Mouse (Mus musculus) heart, postnatal 0 days (tissue): Measurements from ENCODE around the gene Ankrd28. TPM values are rescaled to one million over a fixed set of nuclear protein-coding genes. Genes with fewer than 3 reads are reported as not detected.

Experiments
- ATAC-seq: fragments of 200-750 bp; cut with Nextera tagmentation; 2 replicates; pipeline ENCODE4 v1.8.0; 2017; ENCODE audit warnings: low read depth, moderate number of reproducible peaks, moderate library complexity; ENCODE audit not compliant: insufficient read depth
- DNase-seq: peaks from one replicate; pipeline ENCODE4 v3.0.0-alpha.2; 2016; ENCODE audit warnings: low spot score
- H3K27ac ChIP-seq: fragments of 300-500 bp; sonication (generic); 2 replicates; pipeline ENCODE4 v1.5.1; 2014; ENCODE audit warnings: low read depth, mild to moderate bottlenecking
- H3K27me3 ChIP-seq: fragments of 300-500 bp; sonication (generic); 2 replicates; pipeline ENCODE4 v1.6.1; 2014; ENCODE audit warnings: low read length, mixed read lengths; ENCODE audit not compliant: control insufficient read depth, insufficient read depth
- H3K36me3 ChIP-seq: fragments of 300-500 bp; sonication (generic); replicated peaks from 2 replicates; pipeline ENCODE4 v1.6.1; 2014; ENCODE audit warnings: low read length, mixed read lengths; ENCODE audit not compliant: control insufficient read depth, insufficient read depth
- H3K4me1 ChIP-seq: fragments of 300-500 bp; sonication (generic); 2 replicates; pipeline ENCODE4 v1.6.1; 2014; ENCODE audit warnings: antibody characterized with exemption; ENCODE audit not compliant: control insufficient read depth, insufficient read depth
- H3K4me2 ChIP-seq: fragments of 300-500 bp; sonication (generic); 2 replicates; pipeline ENCODE4 v1.6.1; 2014; ENCODE audit warnings: low read depth, mild to moderate bottlenecking, low read length, moderate library complexity
- H3K4me3 ChIP-seq: fragments of 300-500 bp; sonication (generic); 2 replicates; pipeline ENCODE4 v1.5.1; 2014; ENCODE audit warnings: low read depth, low read length
- H3K9ac ChIP-seq: fragments of 300-500 bp; sonication (generic); replicated peaks from 2 replicates; pipeline ENCODE4 v1.6.1; 2014; ENCODE audit warnings: low read depth, low read length, mixed read lengths
- H3K9me3 ChIP-seq: fragments of 300-500 bp; sonication (generic); replicated peaks from 2 replicates; pipeline ENCODE4 v1.6.1; 2016; ENCODE audit warnings: low read length; ENCODE audit not compliant: control insufficient read depth
- CTCF ChIP-seq: IDR thresholded peaks from 2 replicates; pipeline ENCODE4 v1.5.1; 2016; ENCODE audit warnings: antibody characterized with exemption, control low read depth, low read depth
- EP300 ChIP-seq: IDR thresholded peaks from 2 replicates; pipeline ENCODE4 v1.6.1; 2016; ENCODE audit warnings: antibody characterized with exemption, low read depth
- WGBS: fragments of 180-500 bp; shearing (Covaris S2); extraction: QIAGEN DNeasy Blood & Tissue Kit; methylation state at CpG from one replicate; pipeline ENCODE4 v1.1.7; 2014; 5-methylcytosine and 5-hydroxymethylcytosine counted together
- polyA plus RNA-seq: library from polyadenylated mRNA; unstranded; fragments of >200 nt; fragmentation: Nextera tagmentation; extraction: Ambion mirVana; gene quantifications from 2 replicates; pipeline ENCODE4 v1.2.1, GENCODE M21; 2015
- total RNA-seq: library from RNA; depleted of rRNA; stranded (reverse); fragments of >200 nt; gene quantifications from 2 replicates; pipeline ENCODE4 v1.2.3, GENCODE M21; 2014; ENCODE audit warnings: low replicate concordance

Gene Ankrd28
- total and polyA plus RNA-seq, 2 experiments from 2014 or later = 4.5 to 17.7 TPM

- H3K9me3 ChIP-seq = no peaks in the 10 kb centered on the region
- H3K9ac ChIP-seq = no peak overlapping the region
- WGBS = 38% methylated on average over 1 of the region's 1 CpGs
- peaks cover 12% of the 10 kb centered on the region; the same call in 1 of the 2 replicates for H3K4me1 ChIP-seq
- peak; percentile 66 for DNase-seq
- no peak overlapping the region for H3K4me3 ChIP-seq
- H3K27ac ChIP-seq = no peak overlapping the region
- TF ChIP-seq EP300 (no peak), CTCF (peak; percentile 60)
- ATAC-seq = no peak
- no peaks in the 10 kb centered on the region for H3K27me3 ChIP-seq
- no peaks in the 10 kb centered on the region for H3K36me3 ChIP-seq
- H3K4me2 ChIP-seq = no peak overlapping the region
These were observed 39.7 kb downstream of the Ankrd28 start for GRCm38 (mm10) chr14:31790797-31791196.

DNA sequence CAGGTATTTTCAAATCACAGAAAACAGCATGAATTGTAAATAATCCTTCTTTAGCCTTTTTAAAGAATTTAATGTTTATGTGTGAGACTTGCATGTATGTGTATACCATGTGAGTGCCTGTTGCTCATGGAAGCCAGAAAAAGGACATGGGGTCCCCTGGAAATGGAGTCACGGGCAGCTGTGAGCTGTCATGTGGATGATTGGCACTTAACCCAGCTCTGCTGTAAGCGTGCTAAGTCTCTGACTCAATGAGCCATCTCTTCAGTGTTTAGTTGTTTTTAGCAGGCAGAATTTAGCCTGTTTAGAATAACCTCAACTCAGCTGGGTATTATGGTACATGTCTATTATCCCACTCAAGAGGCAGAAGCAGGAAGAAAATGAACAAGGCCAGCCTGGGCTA, 43.5 kb downstream of the Ankrd28 start:
- H3K4me3 ChIP-seq = no peak overlapping the region
- H3K4me1 ChIP-seq = peaks cover 9% of the 10 kb centered on the region; the same call in 1 of the 2 replicates
- WGBS = 44% methylated on average over 2 of the region's 2 CpGs
- no peaks in the 10 kb centered on the region for H3K36me3 ChIP-seq
- H3K9ac ChIP-seq = no peak overlapping the region
- no peaks in the 10 kb centered on the region for H3K9me3 ChIP-seq
- no peak overlapping the region for H3K4me2 ChIP-seq
- no peaks in the 10 kb centered on the region for H3K27me3 ChIP-seq
- TF ChIP-seq EP300 (no peak), CTCF (no peak)
- no peak for DNase-seq
- ATAC-seq = no peak
- H3K27ac ChIP-seq = peak overlapping the region; percentile 22; the same call in 1 of the 2 replicates

DNA sequence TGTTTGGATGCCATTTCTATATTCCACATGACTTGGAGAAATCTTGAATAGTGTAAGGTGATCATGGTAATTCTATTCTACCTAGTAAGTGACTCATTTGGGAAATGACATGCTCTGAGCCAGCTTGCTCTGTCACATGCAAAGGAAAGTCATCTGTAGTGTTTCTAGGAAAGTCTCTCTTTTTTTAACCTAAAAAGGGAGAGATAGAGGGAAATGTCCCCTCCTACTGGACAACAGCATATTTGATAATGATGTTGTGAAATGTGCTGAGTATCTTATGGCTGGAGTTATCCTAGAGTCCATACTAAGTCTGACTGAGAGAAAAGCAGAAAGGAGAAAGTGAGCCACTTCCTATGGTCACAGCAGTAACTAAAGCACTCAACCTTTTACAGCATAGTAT, 44.8 kb downstream of the Ankrd28 start:
- TF ChIP-seq CTCF (peak; percentile 36), EP300 (no peak)
- H3K4me3 ChIP-seq = no peak overlapping the region
- no peak for ATAC-seq
- peaks cover 9% of the 10 kb centered on the region; the same call in 1 of the 2 replicates for H3K4me1 ChIP-seq
- H3K9ac ChIP-seq = no peak overlapping the region
- H3K4me2 ChIP-seq = no peak overlapping the region
- no peaks in the 10 kb centered on the region for H3K27me3 ChIP-seq
- H3K36me3 ChIP-seq = no peaks in the 10 kb centered on the region
- no peaks in the 10 kb centered on the region for H3K9me3 ChIP-seq
- H3K27ac ChIP-seq = peak overlapping the region; percentile 31; the same call in 1 of the 2 replicates
- DNase-seq = no peak

- no peak overlapping the region for H3K27ac ChIP-seq
- H3K4me2 ChIP-seq = no peak overlapping the region
- H3K9ac ChIP-seq = no peak overlapping the region
- no peaks in the 10 kb centered on the region for H3K27me3 ChIP-seq
- peaks cover 9% of the 10 kb centered on the region; the same call in 1 of the 2 replicates for H3K4me1 ChIP-seq
- H3K9me3 ChIP-seq = no peaks in the 10 kb centered on the region
- H3K36me3 ChIP-seq = no peaks in the 10 kb centered on the region
- DNase-seq (no peak), ATAC-seq (no peak)
- H3K4me3 ChIP-seq = no peak overlapping the region
- WGBS = 56% methylated on average over 5 of the region's 5 CpGs
- TF ChIP-seq CTCF = no peak
- no peak for TF ChIP-seq EP300
These were observed 45.5 kb downstream of the Ankrd28 start for GRCm38 (mm10) chr14:31784975-31785374.

GRCm38 (mm10) chr14:31781309-31782049, 49.0 kb downstream of the Ankrd28 start:
- DNase-seq = peak; percentile 68
- Histone ChIP-seq H3K9ac (peak overlapping the region; percentile 62), H3K4me2 (peak overlapping the region; percentile 57), H3K27me3 (no peaks in the 10 kb centered on the region), H3K4me1 (0 out of 2 replicates have a peak, but pooled peaks cover 5% of the 10 kb centered on the region), H3K4me3 (peak overlapping the region; percentile 36), H3K27ac (peak overlapping the region; percentile 85), H3K9me3 (no peaks in the 10 kb centered on the region), H3K36me3 (no peaks in the 10 kb centered on the region)
- ATAC-seq = peak; percentile 68
- TF ChIP-seq EP300 (no peak), CTCF (no peak)
- 23% methylated on average over 11 of the region's 11 CpGs for WGBS
